Mouse (Mus musculus) heart, adult 2 months (tissue): ENCODE results near the gene Cox6a2. TPM values are rescaled to one million over a fixed set of nuclear protein-coding genes. Genes with fewer than 3 reads are reported as not detected.

Experiments used
- DNase-seq, 2 experiments: peaks; one replicate each; pipeline ENCODE4 v3.0.0; 2021
- H3K27ac ChIP-seq: fragments of 200-600 bp; 2 replicates; pipeline ENCODE4 v1.8.1; 2022
- H3K27me3 ChIP-seq: fragments of 200-500 bp; 2 replicates; pipeline ENCODE4 v1.6.1; 2012; ENCODE audit warnings: mild to moderate bottlenecking, low read length, inconsistent platforms, mixed read lengths; ENCODE audit not compliant: control insufficient read depth, insufficient read depth
- H3K36me3 ChIP-seq: fragments of 200-500 bp; 2 replicates; pipeline ENCODE4 v1.6.1; 2012; ENCODE audit warnings: low read length, inconsistent platforms; ENCODE audit not compliant: control insufficient read depth, insufficient read depth
- H3K4me1 ChIP-seq: fragments of 200-500 bp; 2 replicates; pipeline ENCODE4 v1.6.1; 2011; ENCODE audit warnings: low read length; ENCODE audit not compliant: control insufficient read depth, insufficient read depth
- H3K4me3 ChIP-seq: fragments of 200-600 bp; 2 replicates; pipeline ENCODE4 v1.8.1; 2022
- H3K79me2 ChIP-seq: fragments of 200-500 bp; replicated peaks from 2 replicates; pipeline ENCODE4 v1.6.1; 2012; ENCODE audit warnings: mild to moderate bottlenecking, inconsistent platforms, low read length, moderate library complexity, mixed read lengths; ENCODE audit not compliant: control insufficient read depth, insufficient read depth
- H3K9ac ChIP-seq: fragments of 200-500 bp; 2 replicates; pipeline ENCODE4 v1.6.1; 2012; ENCODE audit warnings: low read depth, mild to moderate bottlenecking, control low read depth, inconsistent platforms, low read length, mixed read lengths
- CTCF ChIP-seq: fragments of 200-600 bp; IDR thresholded peaks from 2 replicates; pipeline ENCODE4 v1.8.1; 2022; ENCODE audit warnings: antibody characterized with exemption, mild to moderate bottlenecking, moderate library complexity
- EP300 ChIP-seq: fragments of 200-500 bp; IDR thresholded peaks from 2 replicates; pipeline ENCODE4 v1.6.1; 2011; ENCODE audit warnings: low read depth, low read length, control low read depth; ENCODE audit not compliant: insufficient read depth
- POLR2A ChIP-seq: fragments of 200-500 bp; IDR thresholded peaks from 2 replicates; pipeline ENCODE4 v1.6.1; 2011; ENCODE audit warnings: mild to moderate bottlenecking, low read depth, low read length, control low read depth; ENCODE audit not compliant: insufficient read depth
- WGBS: fragments of 180-500 bp; shearing (Covaris S2); methylation state at CpG from one replicate; pipeline ENCODE4 v1.1.7; 2018; 5-methylcytosine and 5-hydroxymethylcytosine counted together
- intact Hi-C: fragments of 180-260 bp; cut with DNase I; formaldehyde crosslinking; loops from one replicate; pipeline ENCODE4 v1.15.1; 2025
- polyA plus RNA-seq: library from polyadenylated mRNA; depleted of rRNA; stranded (reverse); fragments of >200 nt; gene quantifications from 2 replicates; pipeline ENCODE4 v1.2.3, GENCODE M21; 2012
- total RNA-seq, 2 experiments: library from RNA; stranded (reverse); gene quantifications; 2 replicates each; pipeline ENCODE4 v1.2.3; 2021

Cox6a2 gene
- total and polyA plus RNA-seq, 3 experiments, result 2,428 to 7,642 (median 3,099) TPM

DNA sequence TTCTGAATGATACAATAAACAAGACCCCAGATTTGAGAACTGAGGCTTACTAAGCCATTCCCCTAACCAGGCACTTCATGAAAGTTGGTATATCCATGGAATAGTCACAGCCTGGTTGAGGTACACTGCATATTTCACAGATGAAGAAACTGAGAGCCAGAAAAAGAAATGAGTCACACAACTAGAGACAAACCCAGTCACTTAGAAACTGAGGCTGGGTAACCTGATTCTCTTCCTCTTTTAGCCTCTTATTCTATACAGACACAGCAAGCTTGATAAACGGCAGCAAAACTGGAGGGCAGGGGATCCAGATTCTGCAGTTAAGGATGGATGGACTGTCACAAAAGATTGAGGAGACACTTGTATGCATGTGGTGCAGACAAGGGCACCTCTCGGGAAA, 28.6 kb upstream of the Cox6a2 start:
- WGBS, result 86% methylated on average over 2 of the region's 2 CpGs
- Histone ChIP-seq H3K27ac (no peak overlapping the region), H3K36me3 (no peaks in the 10 kb centered on the region), H3K27me3 (no peaks in the 10 kb centered on the region), H3K79me2 (no peaks in the 10 kb centered on the region), H3K9ac (no peak overlapping the region), H3K4me3 (no peak overlapping the region), H3K4me1 (peaks cover 4% of the 10 kb centered on the region)
- no peak for DNase-seq
- intact Hi-C loops, result loop anchor here (5.0 kb wide), 1 partner anchor 228 kb away; the partner anchor contains the start of gene Tial1
- no peak for TF ChIP-seq POLR2A
- TF ChIP-seq EP300, result no peak
- TF ChIP-seq CTCF, result no peak

DNA sequence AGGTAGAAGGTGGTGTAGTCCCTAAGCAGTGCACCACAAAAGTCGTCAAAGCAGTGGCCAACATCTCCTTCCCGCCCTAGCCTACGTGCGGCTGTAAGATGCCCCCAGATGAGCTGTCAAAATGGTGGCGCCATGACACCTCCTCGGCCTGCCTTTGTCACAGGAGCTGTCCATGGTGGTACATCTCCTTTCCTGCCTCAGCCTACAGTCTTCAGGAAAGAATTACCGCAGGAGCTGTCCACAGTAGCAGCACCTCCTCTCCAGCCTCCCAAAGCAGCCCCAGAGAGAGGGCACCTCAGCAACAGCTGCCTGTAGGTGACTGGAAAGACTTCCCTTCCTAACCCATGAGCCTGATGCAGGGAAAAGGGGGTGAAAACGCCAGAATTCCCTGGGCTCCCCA, 25.6 kb upstream of the Cox6a2 start:
- Histone ChIP-seq H3K36me3 (no peaks in the 10 kb centered on the region), H3K27ac (no peak overlapping the region), H3K4me3 (no peak overlapping the region), H3K27me3 (no peaks in the 10 kb centered on the region), H3K79me2 (no peaks in the 10 kb centered on the region), H3K9ac (no peak overlapping the region), H3K4me1 (peaks cover 2% of the 10 kb centered on the region)
- intact Hi-C loops, result no loop called here
- TF ChIP-seq POLR2A (no peak), EP300 (no peak), CTCF (no peak)
- DNase-seq, result no peak
- WGBS, result 36% methylated on average over 8 of the region's 8 CpGs

DNA sequence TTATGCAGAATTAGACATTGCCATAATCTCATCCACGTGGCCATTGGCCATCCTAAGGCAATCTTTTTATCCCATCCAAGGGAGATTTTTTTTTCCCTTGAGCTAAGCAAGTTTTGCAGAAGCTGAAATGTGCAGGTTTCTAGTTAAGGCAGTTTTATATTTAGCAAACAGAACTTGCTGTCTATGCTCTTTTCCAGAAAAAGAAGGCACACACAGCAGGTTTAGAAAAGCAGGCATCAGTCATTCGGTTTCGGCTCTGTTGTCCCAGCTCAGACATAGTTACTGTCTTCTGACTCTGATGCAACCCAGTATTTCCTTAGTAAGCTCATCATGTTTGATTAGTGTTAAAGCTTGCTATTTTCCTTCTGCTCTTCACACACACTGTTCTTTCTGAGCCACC, 14.7 kb upstream of the Cox6a2 start:
- Histone ChIP-seq H3K4me1 (no peaks in the 10 kb centered on the region), H3K79me2 (no peaks in the 10 kb centered on the region), H3K36me3 (no peaks in the 10 kb centered on the region), H3K9ac (no peak overlapping the region), H3K27me3 (no peaks in the 10 kb centered on the region), H3K27ac (no peak overlapping the region), H3K4me3 (no peak overlapping the region)
- no peak for TF ChIP-seq EP300
- no peak for DNase-seq
- intact Hi-C loops, result no loop called here
- 91% methylated on average over 3 of the region's 3 CpGs for WGBS

DNA sequence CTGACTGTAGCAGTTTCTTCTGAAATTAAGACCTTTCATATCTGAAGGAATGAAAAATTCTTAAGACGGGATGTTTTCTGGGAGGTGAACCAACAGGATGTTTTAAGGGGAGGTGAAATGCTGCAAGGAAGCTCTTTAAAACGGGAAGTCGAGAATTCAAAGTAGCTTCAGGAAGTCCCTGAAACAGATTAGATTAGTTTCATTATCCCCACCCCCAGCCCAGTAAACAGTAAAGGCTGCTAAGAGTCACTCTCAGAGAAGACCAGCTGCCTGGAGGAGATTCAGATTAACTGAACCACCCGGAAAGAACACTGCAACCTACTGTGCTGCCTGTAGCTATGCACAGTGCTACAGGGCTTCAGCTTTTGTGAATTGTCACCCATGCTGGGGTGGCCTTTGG, 13.8 kb upstream of the Cox6a2 start:
- H3K27ac ChIP-seq, result no peak overlapping the region
- H3K4me1 ChIP-seq, result no peaks in the 10 kb centered on the region
- H3K79me2 ChIP-seq, result no peaks in the 10 kb centered on the region
- H3K36me3 ChIP-seq, result no peaks in the 10 kb centered on the region
- H3K27me3 ChIP-seq, result no peaks in the 10 kb centered on the region
- intact Hi-C loops, result no loop called here
- TF ChIP-seq EP300, result no peak
- TF ChIP-seq CTCF, result no peak
- no peak for TF ChIP-seq POLR2A
- H3K9ac ChIP-seq, result no peak overlapping the region
- 36% methylated on average over 4 of the region's 4 CpGs for WGBS
- DNase-seq, result no peak
- H3K4me3 ChIP-seq, result no peak overlapping the region

DNA sequence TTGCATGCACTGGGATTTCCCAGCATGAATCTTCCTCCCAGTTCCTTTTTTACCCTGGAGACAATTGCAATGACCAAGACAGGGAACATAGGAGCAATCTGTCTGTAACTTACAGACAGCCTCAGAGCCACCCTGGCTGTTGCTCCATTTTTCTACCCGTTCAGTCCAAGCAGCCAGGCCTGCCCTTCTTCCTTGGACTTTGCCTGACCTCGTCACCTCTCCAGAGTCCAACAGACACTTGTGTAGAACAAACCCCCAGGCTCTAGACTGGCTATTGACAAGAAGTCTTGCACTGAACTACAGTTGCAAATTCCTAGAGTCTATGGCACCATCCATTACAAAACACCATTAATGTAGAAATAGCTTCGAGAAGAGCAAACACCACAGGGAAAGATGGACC, 3.6 kb upstream of the Cox6a2 start:
- H3K4me1 ChIP-seq, result no peaks in the 10 kb centered on the region
- no peak overlapping the region for H3K27ac ChIP-seq
- no peak for TF ChIP-seq EP300
- TF ChIP-seq CTCF, result no peak
- no peak for TF ChIP-seq POLR2A
- H3K79me2 ChIP-seq, result no peaks in the 10 kb centered on the region
- no peak for DNase-seq
- H3K36me3 ChIP-seq, result no peaks in the 10 kb centered on the region
- H3K27me3 ChIP-seq, result no peaks in the 10 kb centered on the region
- H3K4me3 ChIP-seq, result no peak overlapping the region
- 71% methylated on average over 3 of the region's 3 CpGs for WGBS
- no peak overlapping the region for H3K9ac ChIP-seq
- intact Hi-C loops, result loop anchor here (10.0 kb wide), 1 partner anchor 395 kb away; no protein-coding TSS in a partner anchor

DNA sequence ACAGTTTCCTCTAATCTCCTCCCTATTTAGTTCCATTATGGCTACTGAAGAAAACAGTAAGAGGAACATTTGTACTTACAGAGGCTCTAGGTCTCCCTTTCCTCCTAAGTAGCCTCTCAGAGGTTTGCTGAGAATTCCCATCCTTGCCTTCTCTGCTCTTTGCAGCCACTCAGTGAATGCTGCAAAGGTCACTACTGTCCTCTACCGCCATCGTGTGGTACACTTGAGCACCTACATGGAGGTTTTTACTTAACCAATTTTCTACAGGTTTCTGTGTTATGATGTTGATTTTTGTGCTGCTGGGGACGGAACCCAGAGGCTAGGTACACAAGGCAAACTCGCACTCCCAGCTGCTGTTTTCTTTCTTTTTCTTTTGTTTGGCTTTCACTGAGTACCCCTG, 2.0 kb upstream of the Cox6a2 start:
- 5% methylated on average over 4 of the region's 4 CpGs for WGBS
- intact Hi-C loops, result loop anchor here (1.0 to 10.0 kb wide), 2 partner anchors 107 to 393 kb away; no protein-coding TSS in a partner anchor
- Histone ChIP-seq H3K9ac (no peak overlapping the region), H3K27ac (no peak overlapping the region; the same call in 1 of the 2 replicates), H3K36me3 (no peaks in the 10 kb centered on the region), H3K4me1 (no peaks in the 10 kb centered on the region; the same call in 1 of the 2 replicates), H3K27me3 (no peaks in the 10 kb centered on the region), H3K79me2 (no peaks in the 10 kb centered on the region), H3K4me3 (no peak overlapping the region)
- peak in 1 of 2 experiments; percentile 27 for DNase-seq
- TF ChIP-seq POLR2A (no peak), CTCF (peak; percentile 98), EP300 (peak; percentile 60; the same call in 1 of the 2 replicates)
